Mouse (Mus musculus): ENCODE results near the gene Nr2e3.
"Not testable (repeated sequence)": the region's sequence is repeated elsewhere in the genome, so short reads cannot be mapped to it uniquely, and the experiment has no call there.

Gene Nr2e3

GRCm38 (mm10) chr9:59949981-59950380 lies 10.5 kb downstream of the Nr2e3 start:
- no peak for DNase-seq (ENCODE audit: low read depth, low spot score)

GRCm38 (mm10) chr9:59949511-59949910 lies 10.9 kb downstream of the Nr2e3 start:
- DNase-seq (ENCODE audit: low read depth, low spot score): no peak

GRCm38 (mm10) chr9:59948691-59949250 lies 11.7 kb downstream of the Nr2e3 start:
- DNase-seq (ENCODE audit: low read depth, low spot score): no peak

GRCm38 (mm10) chr9:59948226-59948625 lies 12.2 kb downstream of the Nr2e3 start:
- DNase-seq (ENCODE audit: low read depth, low spot score): no peak

- no peak for DNase-seq (ENCODE audit: low read depth, low spot score)
Observed at GRCm38 (mm10) chr9:59947271-59947670, 13.2 kb downstream of the Nr2e3 start.

GRCm38 (mm10) chr9:59945241-59945640 lies 15.2 kb downstream of the Nr2e3 start:
- no peak for DNase-seq (ENCODE audit: low read depth, low spot score)

- DNase-seq (ENCODE audit: low read depth, low spot score): no peak
Observed at GRCm38 (mm10) chr9:59943826-59944225, 16.6 kb downstream of the Nr2e3 start.

GRCm38 (mm10) chr9:59942501-59943085 lies 17.9 kb downstream of the Nr2e3 start:
- DNase-seq (ENCODE audit: low read depth, low spot score): no peak

- no peak for DNase-seq (ENCODE audit: low read depth, low spot score)
Observed at GRCm38 (mm10) chr9:59941885-59942350, 18.5 kb downstream of the Nr2e3 start.

GRCm38 (mm10) chr9:59940913-59941884 lies 19.3 kb downstream of the Nr2e3 start:
- DNase-seq (ENCODE audit: low read depth, low spot score): no peak

GRCm38 (mm10) chr9:59939691-59940090 lies 20.8 kb downstream of the Nr2e3 start:
- no peak for DNase-seq (ENCODE audit: low read depth, low spot score)

GRCm38 (mm10) chr9:59938529-59938928 lies 21.9 kb downstream of the Nr2e3 start:
- DNase-seq (ENCODE audit: low read depth, low spot score): no peak

- not testable (repeated sequence) for DNase-seq (ENCODE audit: low read depth, low spot score)
Observed at GRCm38 (mm10) chr9:59935866-59936265, 24.6 kb downstream of the Nr2e3 start.

- DNase-seq (ENCODE audit: low read depth, low spot score): no peak
Observed at GRCm38 (mm10) chr9:59930248-59930647, 30.2 kb downstream of the Nr2e3 start.

GRCm38 (mm10) chr9:59914761-59915160 lies 45.7 kb downstream of the Nr2e3 start:
- DNase-seq (ENCODE audit: low read depth, low spot score): no peak

- DNase-seq (ENCODE audit: low read depth, low spot score): no peak
Observed at GRCm38 (mm10) chr9:59903382-59903781, 57.1 kb downstream of the Nr2e3 start.

Data from forelimb bud, embryonic 11.5 days (tissue).